Mouse (Mus musculus) spleen, adult 2 months (tissue): Measurements from ENCODE around the gene Nrtn.

Experiments used
- CTCF ChIP-seq: fragments of 200-500 bp; IDR thresholded peaks from 2 replicates; pipeline ENCODE4 v1.5.1; 2011; ENCODE audit warnings: mild to moderate bottlenecking, inconsistent platforms; ENCODE audit not compliant: insufficient read depth, insufficient read length, insufficient replicate concordance; ENCODE audit errors: extremely low read depth
- POLR2A ChIP-seq: fragments of 200-500 bp; IDR thresholded peaks from 2 replicates; pipeline ENCODE4 v1.6.1; 2011; ENCODE audit warnings: low read depth, low read length, inconsistent platforms

DNA sequence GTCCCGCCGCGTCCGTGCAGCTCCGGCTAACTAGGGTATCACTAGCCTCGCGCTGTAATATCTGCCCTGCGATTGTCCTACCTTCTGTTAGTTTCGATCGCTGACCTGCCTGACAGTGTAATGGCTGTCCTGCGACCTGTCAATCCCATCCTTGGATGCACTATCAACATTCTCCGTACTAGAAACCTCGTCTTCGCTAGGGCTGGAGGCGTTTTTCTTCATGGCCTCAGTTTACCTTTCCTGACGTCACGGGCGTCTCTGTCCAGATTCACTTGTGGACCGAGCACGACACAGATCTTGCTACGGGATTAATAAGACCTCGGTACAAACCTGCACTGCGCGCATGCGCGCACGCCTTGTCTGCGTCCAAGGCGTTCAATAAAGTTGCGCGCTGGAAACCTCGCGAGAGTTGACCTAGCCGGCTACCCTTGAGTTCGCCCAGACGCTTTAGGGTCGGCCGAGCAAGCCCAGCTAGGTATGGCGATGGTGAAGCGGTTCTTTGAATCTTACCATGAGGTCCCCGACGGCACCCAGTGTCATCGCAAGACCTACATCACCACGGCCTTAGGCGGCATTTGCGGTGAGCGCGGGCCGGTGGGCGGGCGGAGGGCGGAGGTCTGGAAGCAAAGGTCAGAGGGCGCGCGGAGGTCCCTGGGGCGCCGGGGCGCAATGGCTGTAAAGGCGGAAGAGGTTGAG, 39.8 kb downstream of the Nrtn start, which contains the start of the genes Ndufa11 and Vmac:
- no peak for TF ChIP-seq CTCF
- TF ChIP-seq POLR2A = no peak; the same call in none of the 2 replicates
